Mouse (Mus musculus): Measurements from ENCODE around the gene Sel1l3.

- TF ChIP-seq CTCF (IDR thresholded peaks at IDR 0.05) (no peak), EP300 (IDR thresholded peaks at IDR 0.05) (no peak)
Measured at GRCm38 (mm10) chr5:53154501-53154900, 59.2 kb downstream of the Sel1l3 start.

Data from lung, postnatal 0 days (tissue).